Mouse (Mus musculus): ENCODE data around the gene Slc22a1. TPM values are rescaled to one million over a fixed set of nuclear protein-coding genes. Genes with fewer than 3 reads are reported as not detected.

Slc22a1 gene
- polyA plus RNA-seq, 1 experiment from 2014 or later = not detected

DNA sequence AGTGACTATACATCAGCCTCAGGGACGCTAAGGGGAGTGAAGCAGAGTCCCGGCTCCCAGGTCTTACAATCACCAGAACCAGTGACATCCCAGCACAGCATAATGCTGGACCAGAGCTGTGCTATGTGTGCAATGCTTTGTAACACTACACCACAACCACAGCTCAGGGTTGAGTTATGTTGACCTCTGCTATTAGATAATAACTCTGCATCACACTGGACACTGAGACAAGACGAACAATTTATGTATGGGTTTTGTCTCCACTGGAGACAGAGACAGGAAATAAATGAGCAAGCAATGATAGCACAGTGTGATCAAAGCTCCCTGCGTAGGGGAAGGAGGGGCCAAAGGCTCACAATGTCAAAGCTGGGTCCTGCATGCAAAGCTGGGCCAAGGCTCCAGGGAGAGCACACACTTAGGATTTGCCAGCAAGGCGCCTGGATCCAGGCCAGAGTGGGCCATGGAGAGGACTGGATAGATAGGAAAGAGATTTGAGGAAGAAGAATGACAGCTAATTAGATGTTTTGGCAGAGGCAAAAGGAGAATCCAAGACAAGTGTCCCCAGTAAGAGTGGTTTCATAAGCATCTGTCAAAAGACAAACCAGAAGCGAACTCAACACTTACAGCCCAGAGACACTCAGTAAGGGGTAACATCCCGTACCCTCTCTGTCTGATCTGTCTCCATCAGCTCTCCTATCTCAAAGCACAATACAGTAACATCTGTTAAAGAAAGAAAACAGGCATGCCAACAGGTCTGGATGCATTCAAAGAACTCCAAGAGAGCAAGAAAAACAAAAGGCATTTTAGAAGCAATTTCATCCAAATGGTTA, 43.6 kb downstream of the Slc22a1 start:
- H3K27ac ChIP-seq (ENCODE audit: low read depth, low read length) = no peak overlapping the region
- DNase-seq (ENCODE audit: low spot score) (no peak), ATAC-seq (replicated peaks; ENCODE audit: low FRiP score) (no peak)
- WGBS = 67% methylated on average over 7 of the region's 7 CpGs
- no peaks in the 10 kb centered on the region for H3K9me3 ChIP-seq (ENCODE audit: control insufficient read depth, low read length)
- H3K9ac ChIP-seq (ENCODE audit: low read length) = no peak overlapping the region
- no peaks in the 10 kb centered on the region for H3K27me3 ChIP-seq (ENCODE audit: control insufficient read depth, insufficient read depth, low read length)
- H3K4me1 ChIP-seq (replicated peaks; ENCODE audit: control insufficient read depth, insufficient read depth, low read length) = no peaks in the 10 kb centered on the region
- no peaks in the 10 kb centered on the region for H3K36me3 ChIP-seq (ENCODE audit: control insufficient read depth, insufficient read depth, low read length)
- no peak overlapping the region for H3K4me2 ChIP-seq (ENCODE audit: low read depth, low read length, severe bottlenecking)
- no peak overlapping the region for H3K4me3 ChIP-seq (ENCODE audit: low read depth, low read length)

DNA sequence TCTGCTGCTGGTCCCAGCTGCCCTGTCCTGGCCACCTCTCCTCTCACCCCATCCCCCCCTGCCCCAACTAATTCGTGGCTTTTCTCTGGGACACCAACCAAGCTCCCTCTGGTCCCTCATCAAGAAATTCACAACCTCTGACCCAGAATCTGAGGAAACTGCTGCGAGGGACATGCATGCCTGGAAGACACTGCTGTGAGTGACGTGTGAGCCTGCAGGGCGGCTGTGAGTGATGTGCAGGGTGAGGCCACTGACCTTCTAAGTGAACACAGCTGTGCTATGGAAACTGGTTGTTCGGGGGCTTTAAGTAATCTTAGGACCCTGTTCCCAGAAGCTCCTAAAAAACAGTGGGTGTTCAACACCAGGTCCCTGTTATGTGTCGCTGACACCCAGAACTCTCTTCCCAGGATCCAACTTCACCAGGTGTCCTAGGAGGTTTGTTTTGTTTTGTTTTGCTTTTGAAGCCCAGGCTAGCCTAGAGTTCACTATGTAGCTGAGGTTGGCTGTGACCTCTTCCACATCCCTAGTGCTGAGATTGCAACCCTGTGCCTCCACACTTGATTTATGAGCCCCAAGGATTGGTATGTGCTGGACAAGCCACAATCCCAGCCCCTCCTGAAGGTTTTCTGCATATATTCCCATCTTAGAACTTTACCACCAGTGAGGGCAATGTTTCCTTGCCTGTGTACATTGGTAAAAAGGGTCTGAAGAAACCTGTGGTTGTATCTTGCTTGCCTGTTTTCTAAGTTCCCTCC, 44.5 kb downstream of the Slc22a1 start:
- WGBS = 52% methylated on average over 6 of the region's 6 CpGs
- Histone ChIP-seq H3K36me3 (ENCODE audit: control insufficient read depth, insufficient read depth, low read length) (no peaks in the 10 kb centered on the region), H3K9ac (ENCODE audit: low read length) (no peak overlapping the region), H3K4me2 (ENCODE audit: low read depth, low read length, severe bottlenecking) (no peak overlapping the region), H3K4me3 (ENCODE audit: low read depth, low read length) (no peak overlapping the region), H3K9me3 (ENCODE audit: control insufficient read depth, low read length) (no peaks in the 10 kb centered on the region), H3K27me3 (ENCODE audit: control insufficient read depth, insufficient read depth, low read length) (no peaks in the 10 kb centered on the region), H3K4me1 (replicated peaks; ENCODE audit: control insufficient read depth, insufficient read depth, low read length) (no peaks in the 10 kb centered on the region), H3K27ac (ENCODE audit: low read depth, low read length) (no peak overlapping the region)
- ATAC-seq (replicated peaks; ENCODE audit: low FRiP score) (no peak), DNase-seq (ENCODE audit: low spot score) (no peak)

DNA sequence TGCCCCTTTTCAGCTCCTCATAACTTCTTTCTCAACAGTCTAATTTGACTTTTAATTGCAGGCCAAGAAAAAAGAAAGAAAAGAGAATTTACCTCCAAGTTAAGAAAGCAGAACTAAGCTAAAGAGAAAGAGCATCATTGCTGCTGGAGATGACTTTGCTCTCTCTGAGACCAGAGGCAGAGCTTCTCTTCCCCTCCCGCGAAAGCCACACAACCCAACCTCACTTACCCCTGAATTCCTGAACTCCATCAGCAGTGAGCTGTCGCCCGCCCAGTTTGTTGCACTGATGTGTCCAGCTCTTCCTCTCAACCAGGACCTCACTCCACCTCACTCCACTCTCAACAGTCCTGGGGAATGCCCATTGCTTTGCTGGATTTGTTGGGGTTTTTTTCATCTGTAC, 47.6 kb downstream of the Slc22a1 start:
- no peak overlapping the region for H3K4me3 ChIP-seq (ENCODE audit: low read depth, low read length)
- no peak overlapping the region for H3K27ac ChIP-seq (ENCODE audit: low read depth, low read length)
- 84% methylated on average over 4 of the region's 4 CpGs for WGBS
- ATAC-seq (replicated peaks; ENCODE audit: low FRiP score) (no peak), DNase-seq (ENCODE audit: low spot score) (no peak)
- H3K9me3 ChIP-seq (ENCODE audit: control insufficient read depth, low read length) = peaks cover 5% of the 10 kb centered on the region
- H3K4me2 ChIP-seq (ENCODE audit: low read depth, low read length, severe bottlenecking) = no peak overlapping the region
- H3K9ac ChIP-seq (ENCODE audit: low read length) = no peak overlapping the region
- H3K36me3 ChIP-seq (ENCODE audit: control insufficient read depth, insufficient read depth, low read length) = no peaks in the 10 kb centered on the region
- H3K4me1 ChIP-seq (replicated peaks; ENCODE audit: control insufficient read depth, insufficient read depth, low read length) = no peaks in the 10 kb centered on the region
- H3K27me3 ChIP-seq (ENCODE audit: control insufficient read depth, insufficient read depth, low read length) = no peaks in the 10 kb centered on the region

DNA sequence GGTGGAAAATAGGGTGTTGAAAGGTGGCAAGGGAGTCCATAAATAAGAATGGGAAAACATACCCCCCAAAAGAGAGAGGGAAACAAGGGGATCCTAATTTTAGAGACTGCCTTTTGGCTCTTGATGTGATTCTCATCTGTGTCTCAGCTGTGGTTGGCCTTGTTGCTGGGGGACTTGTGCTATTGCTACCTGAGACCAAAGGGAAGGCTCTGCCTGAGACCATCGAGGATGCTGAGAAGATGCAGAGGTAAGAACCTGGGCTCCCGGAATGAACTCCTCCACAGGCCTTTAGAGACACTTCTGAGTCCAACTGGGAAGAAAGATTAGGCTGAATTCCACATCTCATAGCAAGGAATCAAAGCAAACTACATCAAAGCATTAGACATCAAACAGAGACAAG, 56.0 kb downstream of the Slc22a1 start:
- 86% methylated on average over 2 of the region's 2 CpGs for WGBS
- no peak for ATAC-seq (replicated peaks; ENCODE audit: low FRiP score)

DNA sequence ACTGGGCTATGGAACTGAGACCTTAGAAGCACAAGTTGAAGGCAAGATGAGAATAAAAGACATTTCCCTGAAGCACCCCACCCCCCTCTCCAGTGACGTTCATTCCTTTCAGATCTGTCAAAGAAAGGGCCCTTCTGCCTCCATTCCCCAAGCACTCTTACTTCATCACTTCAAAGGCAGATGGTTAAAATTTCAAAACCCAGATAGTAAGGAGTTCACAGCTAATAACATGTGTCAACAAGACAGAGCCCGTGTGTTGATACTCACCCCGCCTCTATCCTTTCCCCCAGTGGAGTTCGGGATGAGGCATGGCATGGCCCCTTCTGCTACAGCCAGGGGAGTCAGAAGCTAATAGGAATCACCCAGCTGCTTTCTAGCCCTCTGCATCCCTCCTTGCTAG, 60.2 kb downstream of the Slc22a1 start:
- H3K36me3 ChIP-seq (ENCODE audit: control insufficient read depth, insufficient read depth, low read length) = no peaks in the 10 kb centered on the region
- H3K4me2 ChIP-seq (ENCODE audit: low read depth, low read length, severe bottlenecking) = no peak overlapping the region
- ATAC-seq (replicated peaks; ENCODE audit: low FRiP score) (no peak), DNase-seq (ENCODE audit: low spot score) (no peak)
- H3K9me3 ChIP-seq (ENCODE audit: control insufficient read depth, low read length) = no peaks in the 10 kb centered on the region
- no peaks in the 10 kb centered on the region for H3K27me3 ChIP-seq (ENCODE audit: control insufficient read depth, insufficient read depth, low read length)
- H3K9ac ChIP-seq (ENCODE audit: low read length) = no peak overlapping the region
- 71% methylated on average over 4 of the region's 4 CpGs for WGBS
- H3K4me1 ChIP-seq (replicated peaks; ENCODE audit: control insufficient read depth, insufficient read depth, low read length) = no peaks in the 10 kb centered on the region
- H3K27ac ChIP-seq (ENCODE audit: low read depth, low read length) = no peak overlapping the region
- H3K4me3 ChIP-seq (ENCODE audit: low read depth, low read length) = no peak overlapping the region

More for the DNA sequence above, 56.0 kb downstream of the Slc22a1 start:
- no peaks in the 10 kb centered on the region; the same call in none of the 2 replicates for H3K9me3 ChIP-seq (ENCODE audit: control insufficient read depth, low read length)
- H3K4me1 ChIP-seq (replicated peaks; ENCODE audit: control insufficient read depth, insufficient read depth, low read length) = no peaks in the 10 kb centered on the region
- H3K27me3 ChIP-seq (ENCODE audit: control insufficient read depth, insufficient read depth, low read length) = no peaks in the 10 kb centered on the region
- H3K27ac ChIP-seq (ENCODE audit: low read depth, low read length) = no peak overlapping the region
- H3K4me2 ChIP-seq (ENCODE audit: low read depth, low read length, severe bottlenecking) = no peak overlapping the region
- no peak for DNase-seq (ENCODE audit: low spot score)
- no peaks in the 10 kb centered on the region for H3K36me3 ChIP-seq (ENCODE audit: control insufficient read depth, insufficient read depth, low read length)
- H3K4me3 ChIP-seq (ENCODE audit: low read depth, low read length) = no peak overlapping the region
- no peak overlapping the region for H3K9ac ChIP-seq (ENCODE audit: low read length)

DNA sequence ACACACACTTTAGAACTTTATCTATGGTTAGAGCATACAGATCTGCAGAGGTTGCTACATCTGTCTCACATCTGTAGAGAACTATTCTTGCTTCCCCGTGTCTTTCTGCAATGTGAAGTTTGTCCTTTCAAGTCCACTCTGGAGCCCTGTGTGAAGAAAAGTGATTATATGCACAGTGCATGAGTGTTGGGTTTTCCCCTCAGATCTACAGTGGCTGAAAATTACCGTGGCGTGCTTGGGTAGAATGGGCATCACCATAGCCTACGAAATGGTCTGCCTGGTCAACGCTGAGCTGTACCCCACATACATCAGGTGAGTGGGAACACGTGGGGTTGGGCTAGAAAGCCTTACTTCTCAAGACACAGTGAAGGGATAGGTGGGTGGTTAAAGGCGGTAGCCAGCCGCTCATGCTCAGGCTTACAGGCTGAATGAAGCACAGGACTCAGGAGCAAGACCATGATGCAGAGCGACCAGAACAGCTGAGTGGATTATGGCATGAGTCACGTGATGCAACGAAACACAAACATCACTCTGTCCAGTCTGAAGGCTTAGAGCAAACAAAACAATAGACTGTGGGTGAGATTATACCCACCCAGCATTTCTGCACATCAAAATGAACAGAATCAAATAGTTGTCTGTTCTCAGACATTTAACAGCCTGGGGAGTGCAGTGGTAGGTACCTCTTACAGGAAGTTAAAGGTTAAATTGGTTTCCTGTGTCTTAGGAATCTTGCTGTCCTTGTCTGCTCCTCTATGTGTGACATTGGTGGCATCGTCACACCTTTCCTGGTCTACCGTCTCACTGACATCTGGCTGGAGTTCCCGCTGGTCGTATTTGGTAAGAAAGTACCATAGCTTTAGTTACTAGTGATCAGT, 60.9 kb downstream of the Slc22a1 start:
- H3K9ac ChIP-seq (ENCODE audit: low read length) = no peak overlapping the region
- no peaks in the 10 kb centered on the region for H3K9me3 ChIP-seq (ENCODE audit: control insufficient read depth, low read length)
- H3K4me2 ChIP-seq (ENCODE audit: low read depth, low read length, severe bottlenecking) = no peak overlapping the region
- no peak overlapping the region for H3K4me3 ChIP-seq (ENCODE audit: low read depth, low read length)
- ATAC-seq (replicated peaks; ENCODE audit: low FRiP score) (no peak), DNase-seq (ENCODE audit: low spot score) (no peak)
- no peaks in the 10 kb centered on the region for H3K27me3 ChIP-seq (ENCODE audit: control insufficient read depth, insufficient read depth, low read length)
- H3K27ac ChIP-seq (ENCODE audit: low read depth, low read length) = no peak overlapping the region
- H3K36me3 ChIP-seq (ENCODE audit: control insufficient read depth, insufficient read depth, low read length) = no peaks in the 10 kb centered on the region
- no peaks in the 10 kb centered on the region for H3K4me1 ChIP-seq (replicated peaks; ENCODE audit: control insufficient read depth, insufficient read depth, low read length)
- 86% methylated on average over 15 of the region's 15 CpGs for WGBS

DNA sequence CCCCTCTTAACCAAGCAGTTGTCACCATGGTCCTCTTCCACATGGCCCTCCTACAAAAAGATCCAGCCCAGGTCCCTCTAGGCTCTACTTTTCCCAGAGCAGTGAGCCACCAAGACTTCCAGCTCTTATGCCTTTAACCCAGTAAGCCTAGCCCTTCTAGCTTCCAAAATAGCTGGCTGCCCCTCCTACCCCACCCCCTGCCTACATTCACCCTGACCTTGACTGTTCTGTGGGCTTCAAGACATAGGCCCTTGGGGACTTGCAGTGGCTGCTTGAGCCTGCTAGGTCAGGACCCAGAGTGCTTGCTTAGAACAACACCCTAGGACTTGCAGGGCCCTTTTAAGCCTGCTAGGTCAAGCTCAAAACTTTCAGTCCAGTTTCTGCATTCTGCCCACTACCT, 68.4 kb downstream of the Slc22a1 start:
- ATAC-seq (replicated peaks; ENCODE audit: low FRiP score) (no peak), DNase-seq (ENCODE audit: low spot score) (no peak)
- Histone ChIP-seq H3K27me3 (ENCODE audit: control insufficient read depth, insufficient read depth, low read length) (no peaks in the 10 kb centered on the region), H3K36me3 (ENCODE audit: control insufficient read depth, insufficient read depth, low read length) (no peaks in the 10 kb centered on the region), H3K4me3 (ENCODE audit: low read depth, low read length) (no peak overlapping the region), H3K9ac (ENCODE audit: low read length) (no peak overlapping the region), H3K9me3 (ENCODE audit: control insufficient read depth, low read length) (no peaks in the 10 kb centered on the region), H3K4me1 (replicated peaks; ENCODE audit: control insufficient read depth, insufficient read depth, low read length) (no peaks in the 10 kb centered on the region), H3K4me2 (ENCODE audit: low read depth, low read length, severe bottlenecking) (no peak overlapping the region), H3K27ac (ENCODE audit: low read depth, low read length) (no peak overlapping the region)

DNA sequence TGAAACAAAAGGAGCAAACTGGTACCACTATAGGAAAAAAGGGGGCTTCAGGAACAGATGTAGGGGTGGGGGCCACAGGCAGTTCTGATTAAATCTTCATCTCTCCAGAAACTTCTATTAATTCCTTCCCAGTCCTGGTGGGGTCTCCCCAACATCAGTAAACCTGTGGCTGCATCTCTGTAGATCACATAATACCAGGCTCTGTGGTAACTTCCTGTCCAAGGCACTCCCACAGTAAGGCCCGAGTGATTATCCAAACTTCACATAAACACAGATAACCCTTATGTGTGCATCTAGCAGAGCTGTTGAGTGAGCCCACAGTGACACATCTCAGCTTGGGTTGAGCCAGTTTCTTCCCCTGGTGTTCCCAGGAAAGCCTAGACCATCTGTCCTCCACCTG, 69.0 kb downstream of the Slc22a1 start:
- DNase-seq (ENCODE audit: low spot score) (no peak), ATAC-seq (replicated peaks; ENCODE audit: low FRiP score) (no peak)
- 76% methylated on average over 1 of the region's 1 CpGs for WGBS
- Histone ChIP-seq H3K4me1 (replicated peaks; ENCODE audit: control insufficient read depth, insufficient read depth, low read length) (no peaks in the 10 kb centered on the region), H3K9ac (ENCODE audit: low read length) (no peak overlapping the region), H3K27me3 (ENCODE audit: control insufficient read depth, insufficient read depth, low read length) (no peaks in the 10 kb centered on the region), H3K4me2 (ENCODE audit: low read depth, low read length, severe bottlenecking) (no peak overlapping the region), H3K27ac (ENCODE audit: low read depth, low read length) (no peak overlapping the region), H3K9me3 (ENCODE audit: control insufficient read depth, low read length) (no peaks in the 10 kb centered on the region), H3K4me3 (ENCODE audit: low read depth, low read length) (no peak overlapping the region), H3K36me3 (ENCODE audit: control insufficient read depth, insufficient read depth, low read length) (no peaks in the 10 kb centered on the region)
